Mouse (Mus musculus): ENCODE results near the gene Gm21876. TPM values are rescaled to one million over a fixed set of nuclear protein-coding genes. Genes with fewer than 3 reads are reported as not detected.
"Not testable (repeated sequence)": the region's sequence is repeated elsewhere in the genome, so short reads cannot be mapped to it uniquely, and the experiment has no call there.

Gm21876 gene
- not detected for total RNA-seq (2021)
- long read RNA-seq, experiment 1, result 0 reads
- long read RNA-seq, experiment 2, result 0 reads

- DNase-seq (ENCODE audit: extremely low spot score in 1 of 2, low spot score in 2 of 2), result no peak
- TF ChIP-seq CTCF (IDR thresholded peaks at IDR 0.05), result no peak
- intact Hi-C loops (cut with DNase I), result no loop called here
- Histone ChIP-seq H3K4me3 (no peak within 1 kb of the TSS), H3K27ac (no peak within 1 kb of the TSS)
Observed at GRCm38 (mm10) chrX:21175553-21175952, at the start of gene Gm21876. TSS of gene Gm21876 (minus strand) at chrX:21175653.

GRCm38 (mm10) chrX:21220422-21220821, 45.0 kb upstream of the Gm21876 start:
- no peak for TF ChIP-seq CTCF (IDR thresholded peaks at IDR 0.05)
- intact Hi-C loops (cut with DNase I), result no loop called here
- Histone ChIP-seq H3K4me3 (no peak overlapping the region), H3K27ac (no peak overlapping the region)
- DNase-seq (ENCODE audit: extremely low spot score in 1 of 2, low spot score in 2 of 2), result no peak

GRCm38 (mm10) chrX:21146675-21147074, 28.8 kb downstream of the Gm21876 start:
- H3K4me3 ChIP-seq; DNase-seq (ENCODE audit: extremely low spot score in 1 of 2, low spot score in 2 of 2); intact Hi-C loops (cut with DNase I); H3K27ac ChIP-seq: not testable (repeated sequence)

Other genes with a start within 250 kb of the Gm21876 start
- gene Cfp, start 244.1 kb downstream of the Gm21876 start, total RNA-seq (2021), result 10 to 100 TPM; 15.9 to 19.1 TPM
- gene Elk1, start 225.0 kb downstream of the Gm21876 start, total RNA-seq (2021), result 10 to 100 TPM; 55.4 to 56.8 TPM
- gene Uxt, start 213.6 kb downstream of the Gm21876 start, total RNA-seq (2021), result 10 to 100 TPM; 10.3 to 12.9 TPM
- 10 to 100 TPM in 1 of 2 experiments, 1 to 10 TPM in 1; 9.0 to 10.1 TPM for gene Zfp182, start 113.3 kb downstream of the Gm21876 start, total RNA-seq (2021)
- gene Spaca5, start 107.2 kb downstream of the Gm21876 start, total RNA-seq (2021), result not detected
- 1 to 10 TPM; 3.1 to 4.1 TPM for gene Zfp300, start 86.1 kb downstream of the Gm21876 start, total RNA-seq (2021)
- gene Ssxa1, start 59.8 kb downstream of the Gm21876 start, total RNA-seq (2021), result not detected

Data from left cerebral cortex, adult 2 months (tissue).